Mouse (Mus musculus) NIH3T3 (cell line): ENCODE results near the gene Mgat5.

Experiments
- DNase-seq: peaks from one replicate; pipeline ENCODE4 v3.0.0-alpha.2; 2012; ENCODE audit warnings: low read depth

Gene Mgat5

DNA sequence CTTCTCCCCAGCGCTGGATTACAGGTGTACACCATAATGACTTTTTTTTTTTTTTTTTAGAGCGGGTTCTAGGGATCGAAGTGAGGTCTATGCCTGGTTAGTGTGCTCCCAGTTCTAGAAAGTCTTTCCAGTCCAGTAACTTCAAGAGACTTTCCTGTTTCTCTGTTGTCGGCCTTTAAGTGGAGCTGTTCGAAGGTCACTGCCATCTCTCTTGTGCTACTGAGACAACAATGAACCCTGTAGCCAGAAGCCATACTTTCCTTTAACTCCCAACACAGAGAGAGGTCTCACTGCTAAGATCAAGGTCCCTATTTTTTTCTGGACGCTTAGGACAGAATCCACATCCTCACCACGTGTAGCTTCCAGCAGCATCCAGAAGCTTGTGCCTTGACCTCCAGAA, 13.4 kb downstream of the Mgat5 start:
- no peak for DNase-seq

DNA sequence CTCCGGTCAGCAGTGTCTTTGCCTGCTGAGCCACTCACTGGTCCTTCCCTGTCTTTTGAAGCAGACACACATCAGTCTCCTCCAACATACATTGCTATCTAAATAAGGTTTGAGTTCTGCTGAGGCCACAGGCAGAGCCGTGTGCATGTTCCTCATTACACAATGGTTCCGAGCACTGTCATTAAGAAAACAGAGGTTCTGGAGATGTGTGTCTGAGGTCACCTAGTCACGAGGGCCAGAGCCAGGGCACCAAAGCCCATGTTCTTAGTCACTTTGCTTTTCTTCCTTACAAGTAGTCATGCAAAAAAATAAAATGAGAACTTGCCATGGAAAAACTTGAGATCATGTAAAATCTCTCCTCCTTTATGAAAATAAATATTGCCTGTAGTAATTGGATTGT, 14.3 kb downstream of the Mgat5 start:
- peak; percentile 11 for DNase-seq

DNA sequence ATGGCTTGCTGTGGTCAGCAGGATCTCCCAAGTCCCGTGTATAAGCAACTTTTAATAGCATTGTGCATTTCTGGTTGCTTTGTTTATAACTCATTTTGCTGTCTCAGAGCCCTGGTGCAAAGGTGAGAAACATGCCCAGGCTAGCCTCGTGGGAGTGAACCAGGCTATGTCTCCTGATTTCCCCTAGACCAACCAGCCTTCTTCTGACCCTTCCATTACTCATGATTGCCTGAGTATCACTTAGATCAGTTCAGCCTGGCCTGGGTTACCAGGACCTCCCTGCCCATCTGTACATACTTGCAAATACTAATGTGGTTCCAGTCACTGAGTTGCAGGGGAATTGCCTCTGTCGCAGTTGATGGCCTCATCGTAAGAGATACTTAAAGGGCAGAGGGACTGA, 14.8 kb downstream of the Mgat5 start:
- DNase-seq, result peak; percentile 14

DNA sequence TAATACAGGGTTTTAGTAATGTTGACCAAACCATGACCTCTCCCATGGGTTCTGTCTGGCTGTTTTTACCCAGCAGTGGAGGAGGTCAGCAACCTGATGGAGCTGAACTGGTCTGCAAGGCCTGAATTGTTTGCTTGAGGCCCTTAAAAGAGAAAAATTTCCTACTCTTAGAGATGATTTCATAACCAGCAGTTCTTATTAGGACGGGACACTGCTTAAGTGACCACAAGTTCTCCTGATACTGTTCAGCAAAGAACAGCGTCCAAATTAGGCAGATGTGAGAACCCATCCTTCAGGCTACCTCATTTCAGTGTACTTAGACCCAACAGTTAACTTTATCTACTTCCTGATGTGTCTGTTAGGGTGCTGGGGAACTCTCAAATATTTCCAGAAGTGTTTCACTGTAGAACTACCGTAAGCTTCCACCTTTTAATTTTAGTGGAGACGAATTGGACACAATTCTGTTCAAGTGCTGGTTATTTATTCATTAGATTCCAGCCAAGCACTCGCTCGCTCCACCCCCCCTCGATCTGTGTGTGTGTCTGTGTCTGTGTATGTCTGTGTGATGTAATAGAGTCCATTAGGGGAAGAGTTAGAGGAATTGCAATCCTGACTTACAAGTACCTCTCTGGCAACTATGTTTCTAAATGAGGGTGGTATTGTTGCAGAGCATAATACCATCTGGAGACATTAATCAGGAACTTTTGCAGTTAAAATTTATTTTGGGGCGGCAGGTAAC, 17.4 kb downstream of the Mgat5 start:
- DNase-seq, result no peak

DNA sequence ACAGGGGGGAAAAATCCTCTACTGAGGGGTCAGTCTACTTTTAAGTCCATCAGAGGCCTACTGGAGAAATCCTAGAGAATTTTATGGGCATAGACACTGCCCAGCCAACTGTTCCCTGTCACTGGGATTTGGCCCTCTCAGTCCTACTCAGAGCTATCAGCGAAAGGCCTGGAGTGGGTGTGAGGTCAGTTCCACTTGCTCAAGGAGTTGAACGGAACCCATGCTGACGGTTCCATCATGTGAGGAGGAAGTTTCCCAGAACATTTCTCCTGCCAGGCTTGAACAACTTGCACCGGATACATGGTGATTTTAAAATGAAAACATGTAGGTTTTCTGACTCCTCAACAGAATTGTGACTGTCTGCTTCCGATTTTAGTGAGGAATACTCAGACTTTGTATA, 20.2 kb downstream of the Mgat5 start:
- DNase-seq, result no peak

DNA sequence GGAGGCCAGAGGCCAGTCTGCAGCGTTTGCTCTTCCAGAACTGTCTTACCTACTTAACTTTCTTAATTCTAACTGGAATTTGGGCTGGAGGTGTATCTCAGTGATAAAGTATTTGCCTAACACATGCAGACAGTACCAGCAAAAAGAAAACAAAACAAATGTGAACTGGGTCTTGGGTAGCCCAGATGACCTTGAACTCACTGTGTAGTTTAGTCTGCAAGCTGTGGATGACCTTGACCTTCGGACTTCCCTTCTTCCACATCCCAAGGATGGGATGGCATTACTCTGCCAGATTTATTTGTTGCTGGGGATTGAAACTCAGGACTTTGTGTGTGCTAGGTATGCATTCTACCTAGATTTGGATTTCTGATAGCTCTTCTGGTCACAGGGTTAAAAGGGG, 24.2 kb downstream of the Mgat5 start:
- DNase-seq, result no peak

DNA sequence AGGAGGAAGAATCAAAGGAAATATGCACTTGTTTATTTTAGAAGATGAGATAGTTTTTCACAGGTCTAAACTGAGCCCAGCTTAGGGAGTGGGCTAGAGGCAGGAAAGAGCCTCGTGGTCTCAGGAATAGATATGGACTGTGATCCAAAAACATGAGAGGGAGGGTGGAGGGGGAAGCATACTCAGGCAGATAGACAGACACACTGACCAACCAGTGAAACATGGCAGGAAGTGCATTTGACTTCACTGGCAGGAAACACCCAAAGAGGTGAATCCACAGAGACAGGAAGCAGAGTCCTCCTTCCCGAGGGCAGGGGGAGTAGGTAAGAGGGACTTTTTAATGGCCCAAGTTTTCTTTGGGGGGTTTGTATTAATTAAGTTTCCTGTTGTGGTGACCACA, 25.7 kb downstream of the Mgat5 start:
- DNase-seq, result no peak

DNA sequence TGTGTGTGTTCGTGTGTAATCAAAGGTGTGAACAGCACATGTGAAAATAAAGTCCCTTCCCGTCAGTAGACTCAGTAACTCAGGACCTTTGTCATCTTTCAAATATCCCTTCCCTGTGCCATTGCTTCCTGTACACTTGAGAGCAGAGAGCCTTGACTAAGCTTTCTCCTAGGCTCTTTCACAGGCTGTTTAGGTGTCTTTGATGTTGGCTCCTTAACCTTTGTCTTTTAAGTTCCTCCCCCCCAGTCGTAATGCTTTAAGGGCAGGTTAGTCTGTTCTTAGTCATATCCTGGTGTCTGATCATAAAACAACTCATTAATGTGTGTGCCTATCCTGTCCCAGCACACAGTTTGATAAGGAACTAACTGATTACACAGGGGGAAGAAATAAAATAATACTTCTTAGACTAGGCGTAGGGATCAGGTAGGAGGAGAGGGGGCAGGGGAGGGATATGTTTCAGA, 28.4 kb downstream of the Mgat5 start:
- no peak for DNase-seq

DNA sequence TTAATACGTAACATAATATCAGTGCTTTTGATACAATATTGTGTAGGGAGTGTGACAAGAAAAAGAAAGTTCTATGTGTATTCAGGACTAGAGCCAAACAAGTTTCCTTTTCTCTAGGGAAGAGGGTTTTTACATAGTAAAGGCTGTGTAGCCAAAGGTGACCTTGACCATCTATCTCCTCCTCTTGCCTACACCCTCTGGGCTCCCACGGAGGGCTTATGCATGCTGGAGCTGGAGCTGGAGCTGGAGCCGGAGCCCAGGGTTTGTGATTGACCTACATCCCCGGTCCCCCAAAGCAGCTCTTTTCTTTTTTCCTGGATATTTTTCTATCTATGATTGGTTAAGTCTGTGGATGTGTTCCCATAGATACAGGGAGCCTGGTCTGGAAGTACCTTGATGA, 30.3 kb downstream of the Mgat5 start:
- no peak for DNase-seq

DNA sequence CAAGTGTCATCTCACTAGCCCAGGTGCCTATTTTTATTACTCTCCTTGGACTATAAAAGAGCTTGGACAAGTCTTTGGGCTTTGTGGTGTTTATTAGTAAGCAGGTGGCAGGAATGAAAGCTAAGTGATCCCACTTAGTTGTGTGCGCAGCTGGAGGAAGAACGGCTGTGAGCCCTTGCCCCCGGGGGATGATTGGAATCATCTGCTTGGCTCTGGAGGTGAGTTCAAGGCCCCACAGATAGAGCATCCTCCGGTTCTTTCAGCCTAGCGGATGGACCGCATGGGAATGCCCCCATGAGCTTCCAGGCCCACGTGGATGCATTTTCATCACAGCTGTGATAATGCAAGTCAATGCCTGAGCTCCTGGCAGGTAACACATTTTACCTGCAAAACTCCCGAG, 31.6 kb downstream of the Mgat5 start:
- no peak for DNase-seq

DNA sequence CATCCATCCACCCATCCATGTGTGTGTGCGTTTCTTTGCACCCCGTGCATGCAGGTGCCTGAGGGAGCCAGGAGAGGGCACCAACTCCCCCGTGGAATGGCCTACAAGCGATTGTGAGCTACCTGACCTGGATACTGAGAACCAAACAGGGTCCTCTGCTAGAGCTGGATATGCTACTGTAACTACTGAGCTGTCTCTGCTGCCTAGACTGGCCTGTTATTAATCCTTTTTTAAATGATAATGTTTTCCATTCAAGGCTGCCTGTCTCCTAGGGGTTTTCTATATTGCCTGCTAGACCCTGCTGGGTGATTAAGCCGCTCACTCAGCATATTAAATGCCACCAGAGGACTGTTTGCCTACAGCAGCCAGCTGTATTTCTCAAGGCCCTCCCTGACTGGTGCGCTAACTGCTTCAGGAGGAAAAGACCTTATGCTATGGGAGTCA, 34.1 kb downstream of the Mgat5 start:
- DNase-seq, result no peak

DNA sequence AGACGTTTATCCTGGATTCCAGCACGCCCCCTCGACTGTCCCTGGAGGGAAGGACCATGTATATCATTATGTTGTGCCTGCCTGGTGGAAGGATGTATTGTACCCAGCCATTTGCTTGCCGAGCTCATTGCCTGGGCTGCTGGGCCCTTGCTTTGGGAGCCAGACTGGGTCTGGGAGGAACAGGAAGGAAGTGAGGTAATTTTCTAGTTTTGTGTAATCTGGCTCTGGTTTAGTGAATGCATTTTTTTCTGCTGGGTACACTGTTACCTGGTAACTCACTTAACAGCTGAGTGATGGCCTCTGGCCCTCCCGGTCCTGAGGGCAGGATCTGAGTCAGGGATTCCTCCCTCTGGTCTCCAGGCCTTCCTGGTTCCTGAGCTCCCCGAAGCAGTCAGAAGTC, 35.1 kb downstream of the Mgat5 start:
- no peak for DNase-seq

DNA sequence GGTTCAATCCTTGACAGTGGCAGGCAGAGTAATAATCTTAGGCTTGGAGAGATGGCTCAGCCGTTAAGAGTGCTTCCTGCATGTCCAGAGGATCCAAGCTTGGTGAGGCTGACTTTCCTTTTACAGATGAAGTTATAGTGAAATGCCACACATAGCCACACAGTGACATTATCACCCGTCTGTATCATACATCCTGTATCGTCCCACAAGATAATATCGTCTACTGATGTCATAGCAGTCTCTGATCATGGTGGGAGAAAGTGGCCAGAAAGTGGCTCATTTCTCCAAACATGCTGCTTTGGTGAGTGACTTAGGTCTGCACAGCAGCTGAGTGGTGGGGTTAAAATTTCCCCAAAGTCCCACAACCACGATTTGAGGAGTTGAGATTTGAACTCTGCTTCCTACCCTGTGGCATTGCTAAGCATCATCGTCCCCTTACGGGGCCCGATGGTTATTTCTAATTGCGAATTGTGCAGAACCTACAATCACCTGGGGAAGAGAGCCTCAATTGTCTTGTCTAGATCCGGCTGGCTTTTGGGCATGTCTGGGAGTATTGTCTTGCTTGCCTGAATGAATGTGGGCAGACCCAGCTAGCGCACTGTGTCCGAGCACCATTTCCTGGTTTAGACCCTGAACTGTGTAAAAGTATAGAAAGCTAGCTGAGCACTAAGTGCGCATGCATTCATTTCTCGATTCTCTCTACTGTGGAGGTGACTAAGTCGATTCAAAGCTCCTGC, 37.5 kb downstream of the Mgat5 start:
- no peak for DNase-seq

DNA sequence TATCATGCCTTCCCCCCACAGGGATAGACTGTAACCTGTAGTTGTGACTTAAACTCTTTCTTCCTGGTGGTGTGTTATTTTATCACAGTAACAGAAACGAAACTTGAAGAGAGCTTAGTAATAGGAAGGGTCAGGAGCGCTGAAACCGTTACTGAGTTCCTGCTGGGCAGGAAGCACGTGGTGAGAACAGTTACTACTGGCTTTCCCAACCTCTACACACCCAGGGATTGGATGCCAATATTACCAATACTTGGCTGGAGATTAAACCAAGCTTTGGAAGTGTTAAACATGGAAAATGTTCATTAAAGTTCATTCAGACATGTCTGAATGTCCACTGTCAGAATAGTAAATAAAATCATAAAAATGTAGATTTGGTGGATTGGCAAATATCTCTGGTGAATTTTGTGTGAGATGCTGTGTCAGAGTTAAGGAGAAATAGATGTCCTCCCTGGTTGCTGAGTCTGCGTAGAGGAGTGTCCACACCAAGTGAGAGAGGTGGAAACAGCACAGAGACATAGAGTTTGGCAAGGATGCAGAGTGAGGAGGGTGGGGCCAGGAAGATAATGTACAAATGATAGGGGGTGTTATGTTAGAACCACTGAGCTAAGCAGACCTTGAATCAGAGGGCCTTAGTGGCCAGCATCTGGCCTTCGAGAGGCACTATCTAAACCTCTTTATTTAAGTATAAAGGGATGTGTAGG, 38.2 kb downstream of the Mgat5 start:
- no peak for DNase-seq

DNA sequence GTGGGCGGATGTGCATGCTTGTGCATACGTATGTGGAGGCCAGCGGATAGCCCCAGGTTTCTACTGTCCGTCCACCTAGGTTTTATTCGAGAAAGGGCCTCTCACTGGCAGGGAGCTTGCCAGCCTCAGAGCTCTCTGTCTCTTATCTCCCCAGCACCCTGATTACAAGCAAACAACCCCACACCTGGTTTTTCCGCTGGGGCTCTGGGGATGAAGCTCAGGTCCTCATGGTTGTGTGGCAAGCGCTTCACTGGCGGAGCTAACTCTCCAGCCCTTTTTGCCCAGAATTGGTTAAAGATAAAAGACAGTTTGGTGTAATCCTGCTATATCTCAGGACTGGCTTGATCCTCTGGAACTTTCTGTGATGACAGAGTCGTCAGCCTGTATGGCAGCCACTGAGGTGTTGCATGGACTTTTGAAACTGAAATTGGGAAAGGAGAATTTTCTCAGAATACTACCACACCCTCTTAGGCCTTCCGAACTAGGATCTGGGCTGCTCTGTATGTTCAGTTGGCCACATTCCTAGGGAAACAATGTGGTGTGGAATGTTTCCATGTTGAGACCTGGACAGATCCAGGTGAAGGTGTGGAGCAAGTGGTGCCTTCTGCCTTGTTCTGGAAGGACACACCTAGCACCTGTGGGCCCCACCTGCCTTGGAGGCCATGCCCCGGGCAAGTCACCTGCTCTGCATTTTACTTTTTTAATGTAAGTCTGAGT, 39.4 kb downstream of the Mgat5 start:
- no peak for DNase-seq

DNA sequence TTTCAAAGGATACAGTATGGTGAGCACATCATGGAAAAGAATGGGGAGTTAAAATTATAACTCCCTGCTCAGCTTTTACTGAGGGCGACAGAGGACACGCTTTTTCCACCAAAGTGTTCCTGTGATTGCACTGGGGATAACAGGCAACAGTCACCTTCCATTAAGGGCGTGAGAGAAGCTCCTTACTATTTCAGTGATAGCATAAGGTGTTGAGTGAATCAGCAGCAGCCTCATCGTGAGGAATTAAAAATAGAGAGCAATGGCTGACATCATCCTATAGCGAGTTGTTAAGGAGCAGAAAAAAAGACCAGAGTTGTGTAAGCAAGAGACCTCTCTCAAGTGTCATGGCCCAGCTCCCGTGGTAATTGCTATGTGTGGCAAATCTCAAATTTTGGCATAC, 41.3 kb downstream of the Mgat5 start:
- DNase-seq, result no peak

DNA sequence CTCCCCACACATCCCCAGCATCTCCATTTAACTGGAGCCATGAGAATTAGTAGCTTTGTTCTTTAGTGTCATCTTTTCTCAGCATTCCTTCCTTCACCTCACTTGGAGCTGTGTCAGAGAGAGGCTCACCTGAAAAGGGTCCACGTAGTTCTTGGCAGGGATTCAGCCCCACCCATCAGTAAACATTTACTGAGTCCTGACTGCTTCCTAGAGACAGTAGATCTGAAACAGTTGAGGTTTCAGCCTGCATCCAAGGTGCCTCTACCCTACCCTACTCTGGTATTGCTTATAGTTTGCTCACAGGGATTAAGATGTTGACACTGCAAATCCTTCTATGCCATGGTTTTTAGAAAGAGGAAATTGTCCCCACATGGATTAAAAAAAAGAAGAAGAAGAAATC, 43.6 kb downstream of the Mgat5 start:
- DNase-seq, result no peak

DNA sequence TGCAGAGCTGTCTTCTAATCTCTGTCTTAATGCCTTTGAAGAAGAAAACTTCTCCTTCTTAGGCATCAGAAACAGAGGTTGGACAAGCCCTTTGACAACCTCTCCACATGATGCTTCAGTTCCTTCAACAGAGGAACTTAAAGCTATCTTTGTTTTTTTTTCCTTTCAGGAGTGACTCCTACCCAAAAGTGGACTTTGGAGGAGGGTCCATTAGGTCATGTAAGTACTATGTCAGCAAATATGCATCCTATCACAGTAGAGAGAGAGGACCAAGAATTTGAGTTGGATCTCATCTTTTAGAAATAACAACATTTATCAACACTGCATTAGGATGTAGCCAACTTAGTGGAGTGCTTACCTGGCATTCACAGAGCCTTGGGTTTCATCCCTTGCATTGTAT, 44.8 kb downstream of the Mgat5 start:
- DNase-seq, result no peak

DNA sequence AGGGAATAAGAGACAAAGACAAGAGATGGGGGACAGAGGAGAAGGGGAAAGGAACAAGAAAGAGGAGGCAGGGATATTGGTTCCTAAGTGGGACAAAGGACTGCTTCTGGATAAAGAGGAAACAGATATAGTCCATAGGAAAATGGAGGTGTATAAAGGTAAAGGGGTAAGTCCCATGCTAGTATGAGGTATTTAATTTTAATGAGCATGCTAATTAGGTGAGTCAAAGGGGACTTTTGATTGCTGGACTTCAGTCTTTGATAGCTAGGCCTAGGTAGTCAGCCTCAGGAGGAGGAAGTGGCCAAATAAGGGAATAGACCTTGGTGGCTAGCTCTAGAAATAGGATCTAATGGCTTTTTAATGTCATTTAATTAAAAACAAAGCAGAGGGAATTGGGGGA, 45.5 kb downstream of the Mgat5 start:
- DNase-seq, result no peak

DNA sequence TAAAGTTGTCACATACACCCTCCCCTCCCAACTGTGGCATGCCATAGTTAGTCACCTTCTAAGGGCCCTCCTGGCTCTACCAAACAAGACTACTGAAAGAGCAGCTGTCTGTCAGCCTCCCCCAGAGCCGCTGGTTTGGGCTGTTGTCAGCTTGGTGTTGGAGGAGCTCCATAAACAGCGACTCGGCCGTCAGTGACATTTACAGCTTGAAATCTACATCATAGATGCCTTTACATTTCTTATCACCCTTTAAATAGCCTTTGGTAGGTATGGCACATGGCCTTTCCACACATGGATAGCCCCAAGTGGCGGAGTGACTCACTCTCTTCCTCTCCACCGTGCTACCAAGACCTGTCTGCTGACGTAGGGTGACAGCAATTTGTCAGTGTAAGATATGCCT, 46.9 kb downstream of the Mgat5 start:
- DNase-seq, result no peak

DNA sequence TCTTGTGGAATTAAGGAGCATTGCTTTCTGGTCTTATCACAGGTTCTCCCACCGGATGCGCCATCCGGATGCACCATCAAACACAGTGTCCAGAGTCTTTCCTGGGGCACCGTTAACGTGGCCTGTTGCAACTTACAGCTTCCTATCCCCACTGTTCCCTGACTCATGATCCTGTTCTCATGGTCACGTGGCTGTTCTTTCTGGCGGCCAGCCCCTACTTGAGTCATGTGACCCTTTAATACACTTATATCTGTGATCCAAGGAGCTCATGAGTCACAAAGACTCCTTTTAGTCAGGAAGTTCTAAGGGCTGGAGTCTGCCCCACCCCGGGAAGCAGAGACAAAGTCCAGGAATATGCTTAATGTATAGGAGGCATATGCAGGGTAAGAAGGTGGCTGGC, 52.2 kb downstream of the Mgat5 start:
- DNase-seq, result peak; percentile 89

DNA sequence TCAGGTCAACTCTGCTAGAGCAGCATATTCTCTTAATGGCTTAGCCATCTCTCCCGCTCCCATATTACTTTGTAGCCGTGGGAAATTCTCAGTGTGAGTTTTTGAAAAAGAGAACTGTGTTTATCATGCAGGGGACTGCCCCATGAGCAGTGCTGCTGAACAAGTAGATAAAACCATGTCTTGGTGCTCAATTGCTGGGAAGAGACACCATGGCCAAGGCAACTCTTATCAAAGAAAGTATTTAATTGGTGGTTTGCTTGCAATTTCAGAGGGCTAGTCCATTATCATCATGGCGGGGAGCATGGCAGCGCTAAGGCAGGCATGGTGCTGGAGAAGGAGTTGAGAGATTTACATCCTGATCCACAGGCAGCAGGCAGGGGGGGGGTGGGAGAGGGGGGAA, 54.9 kb downstream of the Mgat5 start:
- no peak for DNase-seq

DNA sequence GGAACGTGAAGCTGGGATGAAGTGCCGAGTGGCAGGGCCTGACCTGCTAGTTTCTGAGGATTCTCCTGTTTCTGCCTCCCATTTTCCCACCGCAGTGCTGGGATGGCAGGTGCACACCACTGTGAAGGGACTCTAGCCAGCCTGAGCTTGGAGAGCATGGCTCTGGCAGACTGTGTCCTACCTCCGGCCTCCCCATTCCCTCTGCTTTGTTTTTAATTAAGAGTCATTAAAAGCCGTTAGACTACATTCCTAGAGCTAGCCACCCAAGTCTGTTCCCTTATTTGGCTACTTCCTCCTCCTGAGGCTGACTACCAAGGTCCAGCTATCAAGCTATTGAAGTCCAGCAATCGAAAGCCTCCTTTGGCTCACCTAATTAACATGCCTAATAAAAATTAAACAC, 56.2 kb downstream of the Mgat5 start:
- no peak for DNase-seq
